Mouse (Mus musculus): ENCODE measurements around the gene Ccdc91. TPM values are rescaled to one million over a fixed set of nuclear protein-coding genes. Genes with fewer than 3 reads are reported as not detected.

The Ccdc91 gene
- polyA plus RNA-seq (2017; shearing (Covaris generic)) = 10 to 100 TPM; 20.4 to 21.7 TPM

DNA sequence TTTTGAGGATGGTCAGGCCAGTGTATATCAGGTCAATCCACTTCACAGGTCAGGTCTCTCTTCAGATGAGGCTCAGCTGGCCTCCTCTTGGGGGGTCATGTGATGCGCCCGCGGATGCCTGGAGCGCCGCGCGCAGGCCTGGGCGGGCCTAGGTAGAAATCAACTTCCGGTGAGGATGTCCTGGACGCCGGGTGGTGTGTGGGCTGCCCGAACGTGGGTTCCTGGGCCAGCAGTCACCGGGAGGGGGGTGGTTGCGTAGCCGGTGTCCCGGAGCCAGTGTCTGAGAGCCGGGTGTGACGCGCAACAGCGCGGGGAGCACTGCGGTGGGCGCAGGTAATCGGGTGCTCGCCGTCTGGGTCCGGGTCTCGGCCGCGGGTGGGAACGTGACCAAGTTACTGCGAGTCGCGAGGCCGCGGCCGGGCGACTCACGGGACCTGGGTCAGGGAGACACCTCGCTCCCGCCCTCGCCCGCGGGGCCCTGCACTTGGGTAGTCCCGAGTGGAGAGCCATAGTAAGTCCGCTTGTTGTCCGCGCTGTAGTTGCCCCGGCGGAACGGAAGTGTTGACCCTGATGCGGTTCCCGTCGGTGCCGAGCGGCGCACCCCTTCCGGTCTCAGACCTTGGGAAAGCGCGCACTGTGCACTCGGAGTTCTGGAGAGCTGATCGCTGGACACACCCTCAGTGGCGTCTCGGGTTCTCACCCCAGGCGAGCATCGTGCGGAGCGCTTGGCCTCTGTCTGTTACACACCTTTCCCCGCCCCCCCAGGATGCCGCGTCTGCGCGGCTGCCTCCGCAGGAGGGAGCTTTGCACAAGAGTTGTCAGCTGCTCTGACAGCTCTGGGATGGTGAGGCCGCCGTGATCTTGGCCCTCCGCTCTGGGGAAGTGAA lies at the start of gene Ccdc91:
TSS of gene Ccdc91 (plus strand) at position 102 of the 887 bp plus-strand sequence.

Other genes starting within 250 kb of the Ccdc91 start
- gene Pthlh, start 211.6 kb upstream of the Ccdc91 start, polyA plus RNA-seq (2017; shearing (Covaris generic)) = under 1 TPM in 1 of 2 experiments, not detected in 1; 0.22 TPM

All from inflammation-experienced regulatory T-cells (primary cell).